Mouse (Mus musculus): Measurements from ENCODE around the gene Rangrf.
"Not testable (repeated sequence)": the region's sequence is repeated elsewhere in the genome, so short reads cannot be mapped to it uniquely, and the experiment has no call there.

DNA sequence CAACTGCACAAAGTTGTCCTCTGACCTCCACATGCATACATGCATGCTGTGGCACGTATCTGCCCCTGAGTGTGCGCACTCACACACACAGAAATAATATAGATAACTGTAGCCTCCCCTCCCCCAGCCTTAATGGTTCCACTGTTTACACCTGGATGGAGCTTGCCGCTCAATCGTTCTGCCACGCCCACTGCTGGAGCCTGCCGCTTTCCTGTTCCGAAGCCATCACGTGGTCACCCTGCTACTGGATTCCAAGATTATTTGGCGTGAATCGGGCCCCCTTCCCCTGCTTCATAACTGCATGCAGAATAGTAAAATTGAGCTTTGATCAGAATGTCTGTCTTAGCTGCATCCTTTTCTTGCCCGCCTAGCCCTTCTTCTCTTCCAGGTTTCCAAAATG, 12.8 kb downstream of the Rangrf start:
- TF ChIP-seq CTCF (IDR thresholded peaks at IDR 0.05; ENCODE audit: low read depth, low read length); POLR2A (IDR thresholded peaks at IDR 0.05; ENCODE audit: insufficient read depth, low read length): not testable (repeated sequence)

Measured in ES-Bruce4 (cell line).